Mouse (Mus musculus): ENCODE data around the gene Olfr552.
"Not testable (repeated sequence)": the region's sequence is repeated elsewhere in the genome, so short reads cannot be mapped to it uniquely, and the experiment has no call there.

The Olfr552 gene

GRCm38 (mm10) chr7:102597378-102598031, at the start of gene Olfr552:
Gene Olfr552, plus strand, starts transcription at chr7:102597770.
- in situ Hi-C loops (cut with MboI): no loop called here

- in situ Hi-C loops (cut with MboI): no loop called here
Measured at GRCm38 (mm10) chr7:102549570-102549969, 48.0 kb upstream of the Olfr552 start, which contains the start of gene Olfr549. Gene Olfr549, plus strand, starts transcription at chr7:102549870.

DNA sequence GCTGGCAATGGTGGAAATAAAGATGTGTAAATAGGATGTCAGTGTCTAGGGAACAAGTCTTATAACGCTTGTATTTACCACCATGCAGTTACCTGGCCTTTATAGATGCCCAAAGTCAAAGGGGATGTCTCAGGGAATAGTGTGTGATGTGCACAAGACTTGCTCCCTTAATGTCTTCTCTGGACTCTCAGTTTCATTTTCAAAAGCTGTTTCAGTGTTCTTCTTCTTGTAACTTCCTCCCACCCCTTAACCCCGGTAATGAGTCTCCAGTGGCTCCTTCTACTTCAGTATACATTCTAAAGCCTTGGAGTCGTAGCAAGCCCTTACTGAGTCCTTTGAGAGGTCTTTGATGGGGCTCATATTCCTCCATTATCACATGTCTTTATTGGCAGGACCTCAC, 44.3 kb upstream of the Olfr552 start:
- in situ Hi-C loops (cut with MboI): no loop called here

DNA sequence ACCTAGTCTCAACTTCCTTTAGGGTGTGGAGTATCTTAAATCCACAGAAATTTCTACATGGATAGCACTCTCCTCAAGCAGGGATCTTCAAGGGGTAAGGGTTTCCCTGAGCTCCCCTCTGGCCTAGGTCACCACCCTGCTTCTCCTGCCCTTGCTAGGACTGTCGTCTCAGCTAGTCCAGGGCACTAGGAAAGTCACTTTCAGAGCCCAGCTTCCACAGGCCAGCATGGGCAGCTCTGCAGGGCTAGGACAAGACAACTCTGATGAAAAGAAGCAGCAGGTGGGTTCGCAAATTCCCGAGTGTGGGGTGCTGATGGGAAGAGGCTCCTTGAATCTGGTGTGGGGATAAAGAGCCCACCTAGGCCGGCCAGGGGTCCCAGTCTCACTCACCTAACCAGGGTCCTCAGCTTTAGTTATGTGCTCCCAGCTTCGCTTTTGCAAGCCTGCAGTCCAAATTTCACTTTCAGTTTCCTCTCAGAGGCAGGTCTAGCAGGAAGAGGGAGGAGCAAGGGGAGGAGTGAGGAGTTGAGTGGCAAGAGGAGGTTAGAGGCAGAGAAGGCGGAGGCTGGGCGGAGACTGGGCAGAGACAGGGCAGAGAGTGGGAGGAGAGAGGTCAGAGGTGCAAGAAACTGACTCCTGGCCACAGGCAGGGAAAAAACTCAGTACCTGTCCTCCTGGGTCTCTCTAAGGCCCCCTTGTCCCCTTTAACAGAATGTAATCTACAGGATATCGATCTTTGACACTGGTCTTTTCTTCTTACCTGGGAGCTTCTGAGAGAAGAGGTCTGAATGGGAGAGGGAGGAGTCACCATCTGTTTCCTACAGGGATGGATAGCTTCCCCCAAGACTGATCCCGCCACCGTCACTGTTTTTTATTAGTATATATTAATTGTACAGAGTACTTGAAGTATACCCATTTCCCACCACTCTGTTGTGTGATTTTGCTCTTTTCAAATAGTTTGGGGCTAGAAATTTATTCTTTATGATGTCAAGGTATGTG, 32.3 kb upstream of the Olfr552 start, which contains the start of gene Trim21:
Trim21 (minus strand) TSS at position 488 of the 999 bp plus-strand sequence.
- in situ Hi-C loops (cut with MboI): no loop called here

GRCm38 (mm10) chr7:102566219-102566618, 31.4 kb upstream of the Olfr552 start:
- in situ Hi-C loops (cut with MboI): no loop called here

DNA sequence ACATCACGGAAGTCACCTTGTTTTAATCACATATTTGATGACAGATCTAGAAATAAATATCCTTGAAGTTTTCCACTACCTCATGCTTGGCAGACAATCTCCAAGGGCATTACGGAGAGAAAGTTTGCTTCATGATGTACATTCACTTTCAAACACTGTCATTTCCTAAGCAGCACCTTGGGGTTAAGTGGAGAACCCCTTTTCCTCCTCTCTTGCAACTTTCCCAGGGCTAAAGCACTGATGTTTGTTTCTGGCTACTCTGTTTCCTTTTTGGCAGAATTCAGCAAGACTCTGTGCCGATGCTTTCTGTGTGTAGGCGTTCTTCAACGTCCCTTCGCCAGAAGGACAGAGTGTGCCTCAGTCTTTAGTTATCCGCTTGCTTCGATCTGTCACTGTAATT, 26.4 kb upstream of the Olfr552 start, which contains the start of gene Olfr550:
Olfr550 (plus strand) TSS at position 301 of the 400 bp plus-strand sequence.
- in situ Hi-C loops (cut with MboI): no loop called here

- in situ Hi-C loops (cut with MboI): no loop called here
Measured at GRCm38 (mm10) chr7:102573174-102573830, 24.3 kb upstream of the Olfr552 start.

- in situ Hi-C loops (cut with MboI): no loop called here
Measured at GRCm38 (mm10) chr7:102575998-102576397, 21.6 kb upstream of the Olfr552 start.

GRCm38 (mm10) chr7:102591786-102592185, 5.8 kb upstream of the Olfr552 start, which contains the start of gene Olfr551:
Gene Olfr551, minus strand, starts transcription at chr7:102591886.
- in situ Hi-C loops (cut with MboI): no loop called here

DNA sequence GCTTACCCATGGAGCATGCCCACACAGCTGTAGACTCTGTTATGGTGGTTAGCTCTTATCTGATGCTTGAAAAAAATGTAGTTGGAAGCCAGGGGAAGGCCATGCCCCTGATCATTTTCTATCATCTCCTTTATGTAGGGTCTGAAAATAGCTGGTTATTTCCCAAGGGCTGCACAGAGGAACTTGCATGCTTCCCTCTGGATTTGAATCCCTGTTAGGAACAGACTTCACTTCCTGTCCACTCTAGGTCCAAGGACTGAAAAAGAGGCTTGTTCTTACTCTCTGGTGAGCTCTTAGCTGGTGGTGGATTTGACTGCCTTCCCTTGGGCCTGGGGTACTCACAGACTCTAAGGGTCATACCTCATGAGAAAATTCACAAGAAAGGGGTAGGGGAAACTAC, 20.5 kb downstream of the Olfr552 start, which contains the start of gene Olfr553:
Olfr553 (minus strand) TSS at position 101 of the 400 bp plus-strand sequence.
- in situ Hi-C loops (cut with MboI): no loop called here

DNA sequence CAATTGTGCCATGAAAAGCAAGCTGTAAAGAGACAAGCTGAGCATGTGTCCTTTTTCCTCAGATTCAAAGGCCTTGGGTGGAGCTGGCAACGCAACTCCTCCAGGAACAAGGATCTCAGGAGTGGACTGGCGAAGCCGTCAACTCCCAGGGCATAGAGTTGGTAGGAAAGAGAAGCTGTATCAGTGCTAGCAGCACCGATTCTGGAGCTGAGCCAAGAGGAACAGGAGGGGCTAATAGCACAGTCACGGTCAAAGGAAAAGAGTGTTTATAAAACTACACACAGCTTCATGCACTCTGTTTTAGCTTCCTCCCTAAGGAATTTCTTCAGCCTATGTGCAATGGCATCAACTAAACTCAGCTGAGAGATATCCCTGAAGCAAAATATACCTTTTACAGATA, 22.0 kb downstream of the Olfr552 start:
- in situ Hi-C loops (cut with MboI): no loop called here

DNA sequence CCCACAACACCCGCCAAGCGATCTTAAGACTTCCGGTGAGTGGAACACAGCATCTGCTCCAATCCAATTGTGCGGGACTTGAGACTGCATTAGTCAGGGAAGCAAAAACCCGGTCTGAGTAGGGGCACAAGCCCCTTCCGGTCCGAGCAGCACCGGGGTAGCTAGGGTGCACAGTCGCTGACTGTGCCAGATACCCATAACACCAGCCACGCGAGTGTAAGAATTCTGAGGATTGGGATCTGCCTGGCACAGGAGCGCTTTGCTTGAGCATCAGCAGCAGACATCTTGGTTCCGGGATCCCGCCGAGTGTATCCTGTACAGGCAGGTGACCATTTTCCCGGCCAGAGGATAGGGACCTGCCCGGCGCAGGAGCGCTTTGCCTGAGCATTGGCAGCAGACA, 22.8 kb downstream of the Olfr552 start:
- in situ Hi-C loops (cut with MboI): not testable (repeated sequence)

DNA sequence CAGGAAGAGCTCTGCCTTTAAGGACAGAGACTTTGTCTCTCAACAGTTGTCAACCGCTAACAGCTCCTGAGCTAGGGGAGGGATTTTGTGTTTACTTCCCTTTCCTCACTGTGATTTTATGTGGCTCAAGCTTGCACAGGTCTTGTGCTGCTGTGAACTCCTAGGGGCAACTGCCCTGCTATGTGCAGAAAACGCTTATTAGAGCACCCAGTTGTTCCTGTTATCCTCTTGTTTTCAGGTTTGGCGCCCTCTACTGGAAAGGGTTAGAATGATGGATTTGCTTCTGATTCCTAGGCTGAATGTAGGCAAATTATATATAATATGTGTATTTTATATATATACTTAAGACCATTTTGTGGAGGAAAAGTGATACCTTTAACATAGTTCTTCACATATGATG, 39.1 kb downstream of the Olfr552 start:
- in situ Hi-C loops (cut with MboI): loop anchor here (10.0 kb wide), 1 partner anchor 132 kb away; no protein-coding TSS in a partner anchor

GRCm38 (mm10) chr7:102638132-102638531, 40.6 kb downstream of the Olfr552 start, which contains the start of gene Olfr554:
Gene Olfr554, plus strand, starts transcription at chr7:102638432.
- in situ Hi-C loops (cut with MboI): loop anchor here (10.0 kb wide), 1 partner anchor 133 kb away; no protein-coding TSS in a partner anchor

GRCm38 (mm10) chr7:102644945-102645344, 47.4 kb downstream of the Olfr552 start:
- in situ Hi-C loops (cut with MboI): not testable (repeated sequence)
